Mouse (Mus musculus) mouse trophoblast stem cell (cell line): ENCODE results near the gene Olfr206.
"Not testable (repeated sequence)": the region's sequence is repeated elsewhere in the genome, so short reads cannot be mapped to it uniquely, and the experiment has no call there.

Experiments used
- in situ Hi-C, 2 experiments: fragments of 300-500 bp; cut with MseI, MboI; formaldehyde crosslinking; loops; 2 replicates in 1 of 2; 3 replicates in 1 of 2; pipeline ENCODE4 v1.15.1; 2025

Olfr206 gene

GRCm38 (mm10) chr16:59349146-59349545 is at the start of gene Olfr206:
Gene Olfr206, minus strand, starts transcription at chr16:59349246.
- in situ Hi-C loops, result no loop called here

DNA sequence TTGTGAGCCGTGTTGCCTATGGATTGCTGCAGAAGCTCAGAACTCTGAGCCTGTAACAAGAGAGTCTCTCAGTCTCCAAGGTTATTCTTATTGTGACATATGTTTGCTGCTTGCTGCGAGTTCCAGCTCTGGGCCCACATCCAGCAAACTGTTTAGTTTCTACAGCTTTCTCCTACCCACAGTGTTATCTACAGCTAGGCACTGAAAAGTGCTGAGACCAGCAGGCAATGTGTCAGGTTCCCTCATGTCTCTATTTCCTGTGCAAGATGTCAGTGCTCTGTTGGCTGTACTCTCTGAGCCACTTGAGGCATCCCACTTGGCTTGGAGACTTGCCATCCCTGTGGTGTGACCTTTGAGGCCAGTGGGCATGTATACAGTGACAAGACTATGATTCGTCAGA is 44.3 kb upstream of the Olfr206 start:
- in situ Hi-C loops, result no loop called here

- in situ Hi-C loops, result no loop called here
Measured at GRCm38 (mm10) chr16:59363893-59364292, 14.8 kb upstream of the Olfr206 start, which contains the start of gene Olfr209. Gene Olfr209, minus strand, starts transcription at chr16:59363993.

GRCm38 (mm10) chr16:59331038-59331437 is 18.0 kb downstream of the Olfr206 start, which contains the start of gene Olfr205:
Gene Olfr205, minus strand, starts transcription at chr16:59331138.
- in situ Hi-C loops, result no loop called here

DNA sequence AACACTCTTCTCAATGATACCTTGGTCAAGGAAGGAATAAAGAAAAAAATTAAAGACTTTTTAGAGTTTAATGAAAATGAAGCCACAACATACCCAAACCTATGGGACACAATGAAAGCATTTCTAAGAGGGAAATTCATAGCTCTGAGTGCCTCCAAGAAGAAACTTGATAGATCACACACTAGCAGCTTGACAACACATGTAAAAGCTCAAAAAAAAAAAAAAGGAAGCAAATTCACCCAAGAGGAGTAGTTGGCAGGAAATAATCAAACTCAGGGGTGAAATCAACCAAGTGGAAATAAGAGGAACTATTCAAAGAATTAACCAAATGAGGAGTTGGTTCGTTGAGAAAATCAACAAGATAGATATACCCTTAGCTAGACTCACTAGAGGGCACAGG is 25.8 kb downstream of the Olfr206 start:
- in situ Hi-C loops, result not testable (repeated sequence)

- in situ Hi-C loops, result no loop called here
Measured at GRCm38 (mm10) chr16:59318148-59318547, 30.9 kb downstream of the Olfr206 start, which contains the start of gene Olfr204. Gene Olfr204, minus strand, starts transcription at chr16:59318248.

DNA sequence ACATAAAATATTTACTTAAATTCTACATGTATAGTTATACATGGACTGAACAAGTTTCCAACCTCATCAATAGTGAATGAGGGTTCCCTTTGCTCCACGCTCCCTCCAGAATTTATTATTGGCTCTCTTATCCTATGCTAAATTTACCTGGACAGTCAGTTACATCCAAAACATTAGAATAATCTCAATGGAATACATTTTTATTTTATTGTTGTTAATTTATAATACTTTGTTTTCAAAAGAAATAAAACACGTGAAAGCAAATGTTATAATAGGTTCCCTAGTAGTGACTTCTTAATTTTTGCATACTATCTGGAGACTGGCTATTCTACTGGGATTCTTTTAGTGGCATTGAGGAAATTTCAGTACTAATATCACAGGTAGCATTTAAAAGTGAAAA is 50.5 kb downstream of the Olfr206 start, which contains the start of gene Olfr203:
TSS of gene Olfr203 (plus strand) at position 301 of the 400 bp plus-strand sequence.
- in situ Hi-C loops, result no loop called here
